Mouse (Mus musculus): Measurements from ENCODE around the gene Sfxn5. TPM values are rescaled to one million over a fixed set of nuclear protein-coding genes. Genes with fewer than 3 reads are reported as not detected.

The Sfxn5 gene
- polyA plus RNA-seq, 1 experiment = 2.0 TPM

GRCm38 (mm10) chr6:85232045-85232444 is 101.2 kb downstream of the Sfxn5 start:
- TF ChIP-seq POLR2A (IDR thresholded peaks at IDR 0.05; ENCODE audit: insufficient read length, low read depth) (no peak), CEBPB (IDR thresholded peaks at IDR 0.05; ENCODE audit: insufficient read depth, poor library complexity, severe bottlenecking) (no peak), MYOG (IDR thresholded peaks at IDR 0.05; ENCODE audit: control insufficient read depth in 1 of 3, insufficient read depth in 1 of 3, insufficient read length in 2 of 3, low read depth in 2 of 3) (no peak), MAX (IDR thresholded peaks at IDR 0.05; ENCODE audit: low read depth) (no peak), SRF (IDR thresholded peaks at IDR 0.05; ENCODE audit: control insufficient read depth, insufficient read length, low read depth) (no peak), MYOD1 (IDR thresholded peaks at IDR 0.05; ENCODE audit: control insufficient read depth in 1 of 3, insufficient read length in 2 of 3, low read depth in 2 of 3) (no peak)
- H3ac ChIP-seq (ENCODE audit: control insufficient read depth, insufficient read length) = no peak overlapping the region
- H3K4me3 ChIP-seq = no peak overlapping the region
- no peak overlapping the region for H3K4me2 ChIP-seq (ENCODE audit: low read depth)
- H3K36me3 ChIP-seq (ENCODE audit: control insufficient read depth, insufficient read depth) = no peaks in the 10 kb centered on the region
- H3K27me3 ChIP-seq (ENCODE audit: control insufficient read depth, insufficient read depth, insufficient read length) = peaks cover 21% of the 10 kb centered on the region
- no peaks in the 10 kb centered on the region for H3K79me2 ChIP-seq (ENCODE audit: control insufficient read depth, insufficient read depth)

GRCm38 (mm10) chr6:85231469-85231868 is 101.8 kb downstream of the Sfxn5 start:
- H3K36me3 ChIP-seq (ENCODE audit: control insufficient read depth, insufficient read depth) = no peaks in the 10 kb centered on the region
- H3K4me3 ChIP-seq = no peak overlapping the region
- no peak overlapping the region for H3ac ChIP-seq (ENCODE audit: control insufficient read depth, insufficient read length)
- H3K4me2 ChIP-seq (ENCODE audit: low read depth) = no peak overlapping the region
- no peaks in the 10 kb centered on the region for H3K79me2 ChIP-seq (ENCODE audit: control insufficient read depth, insufficient read depth)
- TF ChIP-seq POLR2AphosphoS2 (IDR thresholded peaks at IDR 0.05; ENCODE audit: insufficient read length, low read depth) = no peak
- TF ChIP-seq REST (IDR thresholded peaks at IDR 0.05; ENCODE audit: insufficient read depth, insufficient read length) = no peak
- no peak for TF ChIP-seq TCF3 (IDR thresholded peaks at IDR 0.05; ENCODE audit: insufficient read length, low read depth)
- no peak for TF ChIP-seq E2F4 (IDR thresholded peaks at IDR 0.05; ENCODE audit: insufficient read depth)
- no peak for TF ChIP-seq POLR2A (IDR thresholded peaks at IDR 0.05; ENCODE audit: insufficient read length, low read depth)
- no peak for TF ChIP-seq MYOD1 (IDR thresholded peaks at IDR 0.05; ENCODE audit: control insufficient read depth in 1 of 3, insufficient read length in 2 of 3, low read depth in 2 of 3)
- no peak for TF ChIP-seq TCF12 (IDR thresholded peaks at IDR 0.05; ENCODE audit: insufficient read depth, poor library complexity, severe bottlenecking)
- no peak for TF ChIP-seq MAX (IDR thresholded peaks at IDR 0.05; ENCODE audit: low read depth)
- no peak for TF ChIP-seq SRF (IDR thresholded peaks at IDR 0.05; ENCODE audit: control insufficient read depth, insufficient read length, low read depth)
- TF ChIP-seq CEBPB (IDR thresholded peaks at IDR 0.05; ENCODE audit: insufficient read depth, poor library complexity, severe bottlenecking) = no peak
- no peak for TF ChIP-seq USF1 (IDR thresholded peaks at IDR 0.05; ENCODE audit: low read depth)
- no peak for TF ChIP-seq MYOG (IDR thresholded peaks at IDR 0.05; ENCODE audit: control insufficient read depth in 1 of 3, insufficient read depth in 1 of 3, insufficient read length in 2 of 3, low read depth in 2 of 3)
- peaks cover 24% of the 10 kb centered on the region for H3K27me3 ChIP-seq (ENCODE audit: control insufficient read depth, insufficient read depth, insufficient read length)

DNA sequence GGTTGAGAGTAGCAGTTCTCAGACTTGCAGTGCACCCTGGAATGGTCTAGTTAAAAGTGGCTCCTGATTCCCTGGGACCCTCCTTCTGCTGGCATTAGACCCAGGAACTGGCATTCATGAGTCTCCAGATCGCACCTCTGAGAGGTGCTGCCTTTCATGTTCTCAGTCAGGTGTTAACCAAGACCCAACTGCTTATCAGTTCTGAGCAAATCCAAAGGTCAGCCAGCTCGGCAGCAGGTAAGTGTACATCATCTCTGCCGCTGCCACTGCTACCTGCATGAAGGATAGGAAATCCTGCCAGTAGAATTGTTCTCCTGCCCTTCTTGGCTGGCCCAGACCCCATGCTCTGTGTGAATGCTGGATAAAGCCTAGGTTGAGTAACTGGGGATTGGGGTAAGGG is 102.5 kb downstream of the Sfxn5 start:
- Histone ChIP-seq H3K79me2 (ENCODE audit: control insufficient read depth, insufficient read depth) (no peaks in the 10 kb centered on the region), H3K4me3 (no peak overlapping the region), H3K27me3 (ENCODE audit: control insufficient read depth, insufficient read depth, insufficient read length) (peaks cover 24% of the 10 kb centered on the region), H3K36me3 (ENCODE audit: control insufficient read depth, insufficient read depth) (no peaks in the 10 kb centered on the region), H3ac (ENCODE audit: control insufficient read depth, insufficient read length) (no peak overlapping the region), H3K4me2 (ENCODE audit: low read depth) (no peak overlapping the region)
- TF ChIP-seq MYOD1 (IDR thresholded peaks at IDR 0.05; ENCODE audit: control insufficient read depth in 1 of 3, insufficient read length in 2 of 3, low read depth in 2 of 3) (no peak), MAX (IDR thresholded peaks at IDR 0.05; ENCODE audit: low read depth) (no peak), POLR2AphosphoS2 (IDR thresholded peaks at IDR 0.05; ENCODE audit: insufficient read length, low read depth) (no peak), TCF12 (IDR thresholded peaks at IDR 0.05; ENCODE audit: insufficient read depth, poor library complexity, severe bottlenecking) (no peak), CEBPB (IDR thresholded peaks at IDR 0.05; ENCODE audit: insufficient read depth, poor library complexity, severe bottlenecking) (no peak), POLR2A (IDR thresholded peaks at IDR 0.05; ENCODE audit: insufficient read length, low read depth) (no peak)

GRCm38 (mm10) chr6:85227520-85227919 is 105.7 kb downstream of the Sfxn5 start:
- TF ChIP-seq POLR2A (IDR thresholded peaks at IDR 0.05; ENCODE audit: insufficient read length, low read depth) (no peak), REST (IDR thresholded peaks at IDR 0.05; ENCODE audit: insufficient read depth, insufficient read length) (no peak)

DNA sequence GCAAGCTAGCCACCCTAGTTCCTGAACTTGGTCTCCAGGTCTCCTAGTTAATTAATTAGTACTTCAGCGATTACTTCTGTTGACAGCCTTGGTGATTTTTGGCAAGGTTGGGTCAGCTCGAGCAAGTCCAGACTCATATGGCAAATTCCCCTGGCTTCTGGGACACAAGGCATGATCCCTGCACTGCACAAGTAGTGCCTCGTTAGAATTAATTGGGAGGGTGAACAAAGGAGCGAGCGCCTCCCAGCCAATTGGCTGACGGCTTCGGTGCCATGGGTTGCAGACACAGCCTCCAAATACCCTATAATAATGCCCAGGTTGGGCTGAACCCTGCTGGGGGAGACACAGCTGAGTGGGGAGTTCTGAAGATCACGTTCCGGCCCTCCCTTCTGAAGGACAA is 106.7 kb downstream of the Sfxn5 start:
- TF ChIP-seq MAX (IDR thresholded peaks at IDR 0.05; ENCODE audit: low read depth) = no peak
- no peak for TF ChIP-seq MYOG (IDR thresholded peaks at IDR 0.05; ENCODE audit: control insufficient read depth in 1 of 3, insufficient read depth in 1 of 3, insufficient read length in 2 of 3, low read depth in 2 of 3)
- TF ChIP-seq CEBPB (IDR thresholded peaks at IDR 0.05; ENCODE audit: insufficient read depth, poor library complexity, severe bottlenecking) = no peak
- TF ChIP-seq TCF12 (IDR thresholded peaks at IDR 0.05; ENCODE audit: insufficient read depth, poor library complexity, severe bottlenecking) = no peak
- no peak for TF ChIP-seq USF1 (IDR thresholded peaks at IDR 0.05; ENCODE audit: low read depth)
- TF ChIP-seq SRF (IDR thresholded peaks at IDR 0.05; ENCODE audit: control insufficient read depth, insufficient read length, low read depth) = no peak
- TF ChIP-seq E2F4 (IDR thresholded peaks at IDR 0.05; ENCODE audit: insufficient read depth) = no peak
- no peak for TF ChIP-seq POLR2A (IDR thresholded peaks at IDR 0.05; ENCODE audit: insufficient read length, low read depth)
- TF ChIP-seq TCF3 (IDR thresholded peaks at IDR 0.05; ENCODE audit: insufficient read length, low read depth) = no peak
- TF ChIP-seq MYOD1 (IDR thresholded peaks at IDR 0.05; ENCODE audit: control insufficient read depth in 1 of 3, insufficient read length in 2 of 3, low read depth in 2 of 3) = no peak
- Histone ChIP-seq H3K4me2 (ENCODE audit: low read depth) (no peak overlapping the region), H3K79me2 (ENCODE audit: control insufficient read depth, insufficient read depth) (no peaks in the 10 kb centered on the region), H3K4me3 (no peak overlapping the region), H3K36me3 (ENCODE audit: control insufficient read depth, insufficient read depth) (no peaks in the 10 kb centered on the region), H3K27me3 (ENCODE audit: control insufficient read depth, insufficient read depth, insufficient read length) (peaks cover 20% of the 10 kb centered on the region), H3ac (ENCODE audit: control insufficient read depth, insufficient read length) (no peak overlapping the region)

More at GRCm38 (mm10) chr6:85227520-85227919, 105.7 kb downstream of the Sfxn5 start:
- no peak overlapping the region for H3ac ChIP-seq (ENCODE audit: control insufficient read depth, insufficient read length)
- H3K4me2 ChIP-seq (ENCODE audit: low read depth) = no peak overlapping the region
- H3K79me2 ChIP-seq (ENCODE audit: control insufficient read depth, insufficient read depth) = no peaks in the 10 kb centered on the region
- no peaks in the 10 kb centered on the region for H3K36me3 ChIP-seq (ENCODE audit: control insufficient read depth, insufficient read depth)
- H3K27me3 ChIP-seq (ENCODE audit: control insufficient read depth, insufficient read depth, insufficient read length) = peaks cover 24% of the 10 kb centered on the region
- H3K4me3 ChIP-seq = no peak overlapping the region
